ENCODE assay signal across 18 mouse cellular contexts in genomic region chr1:192086279-192087037, GRCm38 (mm10). TPM values are rescaled to one million over a fixed set of nuclear protein-coding genes. Genes with fewer than 3 reads are reported as not detected.
A peak's percentile ranks its signal among the peaks of the same experiment; 100 is the strongest.
DNase-seq lines count a peak whose midpoint lies in the region; ATAC-seq and TF ChIP-seq lines count a peak whose summit lies in the region.
"Had no signal": no experiment of that assay in that cellular context is flagged by ENCODE, and none has a peak within 500 bp of the region (broad histone marks: within the 10 kb centered on the region; RNA-seq: fewer than 3 reads in every experiment).

No protein-coding gene starts in this region.

- H3K27me3 ChIP-seq in heart, embryonic 16.5 days (ENCODE audit: control insufficient read depth, insufficient read depth, low read length): no peaks in the 10 kb centered on the region
- peaks cover 15% of the 10 kb centered on the region; the same call in 1 of the 2 replicates for H3K27me3 ChIP-seq in heart, embryonic 12.5 days (replicated peaks)
- no peaks in the 10 kb centered on the region for H3K27me3 ChIP-seq in spleen, adult 2 months (ENCODE audit: control insufficient read depth, insufficient read depth, low read length)
- H3K27me3 ChIP-seq in splenic B cell, adult 2 months (ENCODE audit: control insufficient read depth, insufficient read depth, low read length, poor library complexity, severe bottlenecking): no peaks in the 10 kb centered on the region
- no peaks in the 10 kb centered on the region for H3K27me3 ChIP-seq in forebrain, postnatal 0 days (ENCODE audit: insufficient read depth, low read length)
- H3K27me3 ChIP-seq: embryonic facial prominence, embryonic 13.5 days; heart, embryonic 15.5 days had no signal

- TF ChIP-seq POLR2A in spleen, adult 2 months (IDR thresholded peaks at IDR 0.05; ENCODE audit: low read depth, low read length): no peak; the same call in 1 of the 2 replicates

- H3K27ac ChIP-seq in heart, embryonic 16.5 days (ENCODE audit: low read length): no peak overlapping the region
- H3K27ac ChIP-seq in heart, embryonic 12.5 days (ENCODE audit: poor library complexity, severe bottlenecking): no peak overlapping the region
- H3K27ac ChIP-seq in spleen, adult 2 months (ENCODE audit: insufficient read depth, low read length): peak overlapping the region; percentile 94
- no peak overlapping the region for H3K27ac ChIP-seq in forebrain, postnatal 0 days (ENCODE audit: low read depth, low read length)
- H3K27ac ChIP-seq: embryonic facial prominence, embryonic 13.5 days; forebrain, embryonic 12.5 days; heart, embryonic 15.5 days; hindbrain, embryonic 14.5 days; limb, embryonic 13.5 days; midbrain, embryonic 13.5 days; neural tube, embryonic 13.5 days had no signal

- ATAC-seq in heart, embryonic 16.5 days (replicated peaks; ENCODE audit: extremely low read depth, insufficient read depth, low FRiP score): no peak
- no peak for ATAC-seq in heart, embryonic 12.5 days (ENCODE audit: insufficient number of reproducible peaks, low FRiP score)
- no peak for ATAC-seq in forebrain, postnatal 0 days
- ATAC-seq: midbrain, embryonic 13.5 days had no signal

- no peak overlapping the region for H3K4me3 ChIP-seq in heart, embryonic 16.5 days (ENCODE audit: low read length)
- no peak overlapping the region for H3K4me3 ChIP-seq in heart, embryonic 12.5 days
- peak overlapping the region; percentile 48 for H3K4me3 ChIP-seq in spleen, adult 2 months (ENCODE audit: extremely low read depth, insufficient read depth, insufficient read length)
- H3K4me3 ChIP-seq in forebrain, postnatal 0 days (ENCODE audit: low read depth, low read length): no peak overlapping the region
- H3K4me3 ChIP-seq: embryonic facial prominence, embryonic 13.5 days; forebrain, embryonic 12.5 days; heart, embryonic 15.5 days; limb, embryonic 13.5 days; midbrain, embryonic 13.5 days; neural tube, embryonic 13.5 days had no signal

- H3K36me3 ChIP-seq in heart, embryonic 16.5 days (ENCODE audit: control insufficient read depth, insufficient read depth): peaks cover 11% of the 10 kb centered on the region
- peaks cover 11% of the 10 kb centered on the region for H3K36me3 ChIP-seq in heart, embryonic 12.5 days
- H3K36me3 ChIP-seq in spleen, adult 2 months (ENCODE audit: control insufficient read depth, insufficient read depth, low read length): peaks cover 3% of the 10 kb centered on the region; the same call in 1 of the 2 replicates
- peaks cover 3% of the 10 kb centered on the region for H3K36me3 ChIP-seq in splenic B cell, adult 2 months (ENCODE audit: control insufficient read depth, insufficient read depth, low read length, poor library complexity, severe bottlenecking)
- H3K36me3 ChIP-seq in forebrain, postnatal 0 days (ENCODE audit: insufficient read depth): no peaks in the 10 kb centered on the region
- H3K36me3 ChIP-seq: forebrain, embryonic 12.5 days; limb, embryonic 13.5 days; midbrain, embryonic 13.5 days; neural tube, embryonic 13.5 days had no signal

- 77% methylated on average over 12 of the region's 12 CpGs for WGBS in heart, embryonic 16.5 days
- 80% methylated on average over 12 of the region's 12 CpGs for WGBS in heart, embryonic 12.5 days
- WGBS in spleen, adult 2 months: 27% methylated on average over 12 of the region's 12 CpGs
- WGBS in forebrain, postnatal 0 days: 88% methylated on average over 12 of the region's 12 CpGs

- peak; percentile 41 to 67 for DNase-seq in spleen, adult 2 months (ENCODE audit: low read depth in 1 of 2, low spot score in 2 of 2)
- DNase-seq in spleen, adult 12 weeks (ENCODE audit: low spot score): no peak
- DNase-seq in splenic B cell, adult 2 months (ENCODE audit: low read depth, low spot score): peak; percentile 70
- DNase-seq in adrenal gland, postnatal 25 days: no peak
- no peak for DNase-seq in forebrain, postnatal 0 days
- DNase-seq in layer of hippocampus, postnatal 36 days: no peak
- DNase-seq: cerebellum, postnatal 25 days; gastrocnemius, postnatal 10 days; kidney, postnatal 4 days had no signal

- no peak overlapping the region for H3K9ac ChIP-seq in heart, embryonic 16.5 days (ENCODE audit: low read length)
- no peak overlapping the region for H3K9ac ChIP-seq in heart, embryonic 12.5 days
- H3K9ac ChIP-seq in forebrain, postnatal 0 days: no peak overlapping the region
- H3K9ac ChIP-seq: embryonic facial prominence, embryonic 13.5 days; forebrain, embryonic 12.5 days; heart, embryonic 15.5 days; hindbrain, embryonic 14.5 days; limb, embryonic 13.5 days; midbrain, embryonic 13.5 days; neural tube, embryonic 13.5 days had no signal

- H3K4me1 ChIP-seq in heart, embryonic 16.5 days (ENCODE audit: control insufficient read depth, insufficient read depth, low read length): peaks cover 23% of the 10 kb centered on the region
- peaks cover 36% of the 10 kb centered on the region for H3K4me1 ChIP-seq in heart, embryonic 12.5 days (replicated peaks)
- H3K4me1 ChIP-seq in spleen, adult 2 months (ENCODE audit: control insufficient read depth, insufficient read depth, insufficient read length): peaks cover 54% of the 10 kb centered on the region; the same call in 1 of the 2 replicates
- no peaks in the 10 kb centered on the region for H3K4me1 ChIP-seq in forebrain, postnatal 0 days (ENCODE audit: insufficient read depth)
- H3K4me1 ChIP-seq: forebrain, embryonic 12.5 days; midbrain, embryonic 13.5 days had no signal

- TF ChIP-seq CTCF in spleen, adult 2 months (IDR thresholded peaks at IDR 0.05; ENCODE audit: extremely low read depth, insufficient read depth, insufficient read length, insufficient replicate concordance): no peak
- TF ChIP-seq CTCF in forebrain, postnatal 0 days (IDR thresholded peaks at IDR 0.05; ENCODE audit: low read depth): no peak

- peaks cover 6% of the 10 kb centered on the region for H3K9me3 ChIP-seq in heart, embryonic 16.5 days (replicated peaks; ENCODE audit: control insufficient read depth, low read length)
- peaks cover 11% of the 10 kb centered on the region for H3K9me3 ChIP-seq in heart, embryonic 12.5 days (replicated peaks)
- no peaks in the 10 kb centered on the region for H3K9me3 ChIP-seq in forebrain, postnatal 0 days (ENCODE audit: low read length)
- H3K9me3 ChIP-seq: forebrain, embryonic 12.5 days; midbrain, embryonic 13.5 days; neural tube, embryonic 13.5 days had no signal

- H3K4me2 ChIP-seq in heart, embryonic 16.5 days (ENCODE audit: low read depth, low read length): 0 out of 2 replicates have a peak overlapping the region, but pooled peaks have one; percentile 6
- no peak overlapping the region for H3K4me2 ChIP-seq in heart, embryonic 12.5 days
- no peak overlapping the region for H3K4me2 ChIP-seq in forebrain, postnatal 0 days (ENCODE audit: low read depth)
- H3K4me2 ChIP-seq: embryonic facial prominence, embryonic 13.5 days; forebrain, embryonic 12.5 days; heart, embryonic 15.5 days; hindbrain, embryonic 14.5 days; limb, embryonic 13.5 days; midbrain, embryonic 13.5 days; neural tube, embryonic 13.5 days had no signal

RNA-seq across cellular contexts. Expression of gene Traf5, which starts 5.9 kb away (rescaled TPM):
- polyA plus RNA-seq in heart, embryonic 16.5 days (2015; fragmentation: Nextera tagmentation; extraction: Ambion mirVana): 15.5 and 16.1 TPM in 2 replicates
- 10.6 and 10.8 TPM in 2 replicates for polyA plus RNA-seq in heart, embryonic 12.5 days (2016; fragmentation: Nextera tagmentation; extraction: Ambion mirVana)
- polyA plus RNA-seq in spleen, adult 2 months (2012; rRNA removed): 31.0 and 32.2 TPM in 2 replicates
- 6.1 and 6.6 TPM in 2 replicates for total RNA-seq in adrenal gland, postnatal 25 days (2021)
- total RNA-seq in forebrain, postnatal 0 days (2014; rRNA removed): 2.0 and 4.3 TPM in 2 replicates
- 1.2 and 1.5 TPM in 2 replicates for polyA plus RNA-seq in forebrain, postnatal 0 days (2015; fragmentation: Nextera tagmentation; extraction: Ambion mirVana)
- 1 to 10 TPM; 2.5 to 2.8 TPM for total RNA-seq in layer of hippocampus, postnatal 36 days (2021)

RNA-seq across cellular contexts. Expression of gene Rcor3, which starts 51.4 kb away (rescaled TPM):
- 33.1 and 39.6 TPM in 2 replicates for polyA plus RNA-seq in heart, embryonic 16.5 days (2015; fragmentation: Nextera tagmentation; extraction: Ambion mirVana)
- 31.3 and 31.6 TPM in 2 replicates for polyA plus RNA-seq in heart, embryonic 12.5 days (2016; fragmentation: Nextera tagmentation; extraction: Ambion mirVana)
- polyA plus RNA-seq in spleen, adult 2 months (2012; rRNA removed): 16.7 and 18.9 TPM in 2 replicates
- total RNA-seq in adrenal gland, postnatal 25 days (2021): 40.6 and 46.7 TPM in 2 replicates
- total RNA-seq in forebrain, postnatal 0 days (2014; rRNA removed): 30.7 and 32.6 TPM in 2 replicates
- 35.3 and 48.0 TPM in 2 replicates for polyA plus RNA-seq in forebrain, postnatal 0 days (2015; fragmentation: Nextera tagmentation; extraction: Ambion mirVana)
- 10 to 100 TPM; 46.1 to 52.7 TPM for total RNA-seq in layer of hippocampus, postnatal 36 days (2021)

Comparison
In these comparisons a context has a peak if more than half of its experiments do, and no peak if none do; other contexts are left out.
1. DNase-seq: peak in spleen, adult 2 months (2 of 2) and splenic B cell, adult 2 months (single experiment); none in spleen, adult 12 weeks (single experiment), adrenal gland, postnatal 25 days (single experiment), forebrain, postnatal 0 days (single experiment) and layer of hippocampus, postnatal 36 days (0 of 2).